Mouse (Mus musculus) stomach, embryonic 14.5 days (tissue): ENCODE results near the gene Glrx. TPM values are rescaled to one million over a fixed set of nuclear protein-coding genes. Genes with fewer than 3 reads are reported as not detected.

Experiments used
- ATAC-seq: fragments of 200-750 bp; cut with Nextera tagmentation; 2 replicates; pipeline ENCODE4 v1.8.0; 2017; ENCODE audit warnings: low read depth, moderate TSS enrichment; ENCODE audit not compliant: insufficient number of reproducible peaks, insufficient read depth, low FRiP score
- H3K27ac ChIP-seq: fragments of 300-500 bp; sonication (generic); 2 replicates; pipeline ENCODE4 v1.5.1; 2014; ENCODE audit warnings: mild to moderate bottlenecking, low read length, moderate library complexity, mixed read lengths
- H3K27me3 ChIP-seq: fragments of 300-500 bp; sonication (generic); 2 replicates; pipeline ENCODE4 v1.6.1; 2014; ENCODE audit warnings: low read length, control low read depth, mixed read lengths; ENCODE audit not compliant: control insufficient read depth, insufficient read depth
- H3K36me3 ChIP-seq: fragments of 300-500 bp; sonication (generic); 2 replicates; pipeline ENCODE4 v1.6.1; 2014; ENCODE audit warnings: mild to moderate bottlenecking, control low read depth, low read length, moderate library complexity, mixed read lengths; ENCODE audit not compliant: control insufficient read depth, insufficient read depth
- H3K4me1 ChIP-seq: fragments of 300-500 bp; sonication (generic); 2 replicates; pipeline ENCODE4 v1.6.1; 2014; ENCODE audit warnings: low read length, control low read depth, mixed read lengths; ENCODE audit not compliant: control insufficient read depth, insufficient read depth
- H3K4me2 ChIP-seq: fragments of 300-500 bp; sonication (generic); replicated peaks from 2 replicates; pipeline ENCODE4 v1.6.1; 2014; ENCODE audit warnings: low read depth, low read length, control low read depth
- H3K4me3 ChIP-seq: fragments of 300-500 bp; sonication (generic); 2 replicates; pipeline ENCODE4 v1.5.1; 2014; ENCODE audit warnings: low read depth, low read length, control low read depth
- H3K9ac ChIP-seq: fragments of 300-500 bp; sonication (generic); replicated peaks from 2 replicates; pipeline ENCODE4 v1.6.1; 2014; ENCODE audit warnings: low read depth, mild to moderate bottlenecking, control low read depth, low read length, moderate library complexity, mixed read lengths
- H3K9me3 ChIP-seq: fragments of 300-500 bp; sonication (generic); 2 replicates; pipeline ENCODE4 v1.6.1; 2016; ENCODE audit warnings: low read depth, low read length, control low read depth; ENCODE audit not compliant: control insufficient read depth
- WGBS: fragments of 180-500 bp; shearing (Covaris S2); extraction: QIAGEN DNeasy Blood & Tissue Kit; methylation state at CpG from one replicate; pipeline ENCODE4 v1.1.7; 2014; 5-methylcytosine and 5-hydroxymethylcytosine counted together
- polyA plus RNA-seq: library from polyadenylated mRNA; unstranded; fragments of >200 nt; fragmentation: Nextera tagmentation; extraction: Ambion mirVana; gene quantifications from 2 replicates; pipeline ENCODE4 v1.2.1, GENCODE M21; 2014

The Glrx gene
- 79.6 and 82.4 TPM in 2 replicates for polyA plus RNA-seq

- Histone ChIP-seq H3K27me3 (no peaks in the 10 kb centered on the region), H3K4me1 (peaks cover 19% of the 10 kb centered on the region), H3K27ac (peak within 1 kb of the TSS; percentile 81), H3K36me3 (no peaks in the 10 kb centered on the region), H3K9me3 (no peaks in the 10 kb centered on the region), H3K4me2 (peak within 1 kb of the TSS; percentile 52), H3K4me3 (peak within 1 kb of the TSS; percentile 50), H3K9ac (peak within 1 kb of the TSS; percentile 28)
- under 1% methylated on average over 12 of the region's 12 CpGs for WGBS
- ATAC-seq = peak; percentile 77
These were observed at the start of gene Glrx for GRCm38 (mm10) chr13:75839719-75840481. Glrx (plus strand) TSS chr13:75839868.

- Histone ChIP-seq H3K4me1 (no peaks in the 10 kb centered on the region), H3K27ac (no peak overlapping the region), H3K9ac (no peak overlapping the region), H3K9me3 (no peaks in the 10 kb centered on the region), H3K4me3 (no peak overlapping the region), H3K36me3 (no peaks in the 10 kb centered on the region), H3K27me3 (no peaks in the 10 kb centered on the region), H3K4me2 (no peak overlapping the region)
- WGBS = 70% methylated on average over 1 of the region's 1 CpGs
- ATAC-seq = no peak
These were observed 49.0 kb upstream of the Glrx start for GRCm38 (mm10) chr13:75790550-75791205.

- Histone ChIP-seq H3K9me3 (no peaks in the 10 kb centered on the region), H3K4me3 (no peak overlapping the region), H3K36me3 (no peaks in the 10 kb centered on the region), H3K27me3 (no peaks in the 10 kb centered on the region), H3K4me1 (no peaks in the 10 kb centered on the region), H3K4me2 (no peak overlapping the region), H3K27ac (no peak overlapping the region), H3K9ac (no peak overlapping the region)
- no peak for ATAC-seq
- 60% methylated on average over 6 of the region's 6 CpGs for WGBS
These were observed 45.6 kb upstream of the Glrx start for GRCm38 (mm10) chr13:75793863-75794629.

GRCm38 (mm10) chr13:75797369-75798141, 42.1 kb upstream of the Glrx start:
- Histone ChIP-seq H3K27me3 (no peaks in the 10 kb centered on the region), H3K4me1 (no peaks in the 10 kb centered on the region), H3K4me2 (peak overlapping the region; percentile 40), H3K9ac (no peak overlapping the region), H3K4me3 (peak overlapping the region; percentile 15; the same call in 1 of the 2 replicates), H3K9me3 (no peaks in the 10 kb centered on the region), H3K36me3 (no peaks in the 10 kb centered on the region), H3K27ac (no peak overlapping the region; the same call in 1 of the 2 replicates)
- WGBS = 21% methylated on average over 18 of the region's 18 CpGs
- peak; percentile 97 for ATAC-seq

- no peaks in the 10 kb centered on the region for H3K9me3 ChIP-seq
- H3K4me3 ChIP-seq = no peak overlapping the region
- H3K36me3 ChIP-seq = no peaks in the 10 kb centered on the region
- H3K27ac ChIP-seq = no peak overlapping the region
- WGBS = 62% methylated on average over 7 of the region's 7 CpGs
- ATAC-seq = no peak
- no peak overlapping the region for H3K9ac ChIP-seq
- no peaks in the 10 kb centered on the region for H3K4me1 ChIP-seq
- no peak overlapping the region for H3K4me2 ChIP-seq
- no peaks in the 10 kb centered on the region for H3K27me3 ChIP-seq
These were observed 41.0 kb upstream of the Glrx start for GRCm38 (mm10) chr13:75798413-75799302.

GRCm38 (mm10) chr13:75799421-75799820, 40.2 kb upstream of the Glrx start:
- 87% methylated on average over 3 of the region's 3 CpGs for WGBS
- Histone ChIP-seq H3K36me3 (no peaks in the 10 kb centered on the region), H3K4me1 (no peaks in the 10 kb centered on the region), H3K4me3 (no peak overlapping the region), H3K9me3 (no peaks in the 10 kb centered on the region), H3K27me3 (no peaks in the 10 kb centered on the region), H3K9ac (no peak overlapping the region), H3K27ac (no peak overlapping the region), H3K4me2 (no peak overlapping the region)
- no peak for ATAC-seq

DNA sequence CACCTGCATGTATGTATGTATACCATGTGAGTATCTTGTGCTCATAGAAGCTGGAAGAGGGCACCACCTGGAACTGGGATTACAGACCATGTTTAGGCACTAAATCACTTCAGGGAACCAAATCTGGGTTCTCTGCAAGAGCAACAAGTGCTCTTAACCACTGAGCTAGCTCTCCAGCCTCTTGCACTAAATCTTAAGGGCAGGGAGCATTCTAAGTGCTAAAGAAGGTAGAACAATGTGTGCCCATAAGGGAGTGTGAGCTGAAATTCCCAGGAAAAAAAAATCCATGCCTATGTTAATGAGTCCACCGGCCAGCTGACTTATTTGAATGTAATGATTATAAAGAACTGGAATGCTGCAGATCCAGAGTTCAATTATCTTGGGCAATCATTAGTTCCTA, 31.7 kb upstream of the Glrx start:
- no peak for ATAC-seq
- H3K4me1 ChIP-seq = no peaks in the 10 kb centered on the region
- no peaks in the 10 kb centered on the region for H3K27me3 ChIP-seq
- H3K4me3 ChIP-seq = no peak overlapping the region
- H3K9me3 ChIP-seq = no peaks in the 10 kb centered on the region
- H3K9ac ChIP-seq = no peak overlapping the region
- no peaks in the 10 kb centered on the region for H3K36me3 ChIP-seq
- H3K4me2 ChIP-seq = no peak overlapping the region
- 82% methylated on average over 1 of the region's 1 CpGs for WGBS
- H3K27ac ChIP-seq = no peak overlapping the region
